Mouse (Mus musculus) liver, embryonic 14.5 days (tissue): ENCODE measurements at regions not wholly inside any gene's neighbourhood (a gene's known extent, or its start where the extent isn't known, plus 50 kb on each side); places are given as distances from the start of the nearest gene placed in this dataset.

ENCODE experiments used
- ATAC-seq: fragments of 200-750 bp; cut with Nextera tagmentation; 2 replicates; pipeline ENCODE4 v1.8.0; 2017; ENCODE audit warnings: moderate number of reproducible peaks, mild to moderate bottlenecking, moderate library complexity; ENCODE audit not compliant: insufficient read depth
- DNase-seq, 3 experiments: peaks; one replicate each; pipeline ENCODE4 v3.0.0-alpha.2; 2012 to 2013; ENCODE audit warnings: low read depth in 3 of 3, low spot score in 3 of 3
- H3K27ac ChIP-seq: fragments of 300-500 bp; sonication (generic); 2 replicates; pipeline ENCODE4 v1.5.1; 2014; ENCODE audit warnings: moderate library complexity, mild to moderate bottlenecking, control low read depth, inconsistent platforms
- H3K27me3 ChIP-seq: fragments of 300-500 bp; sonication (generic); 2 replicates; pipeline ENCODE4 v1.6.1; 2014; ENCODE audit warnings: mild to moderate bottlenecking, low read length, moderate library complexity; ENCODE audit not compliant: control insufficient read depth, insufficient read depth
- H3K36me3 ChIP-seq: fragments of 300-500 bp; sonication (generic); replicated peaks from 2 replicates; pipeline ENCODE4 v1.6.1; 2014; ENCODE audit warnings: low read depth; ENCODE audit not compliant: control insufficient read depth, insufficient read depth
- H3K4me1 ChIP-seq, 2 experiments: fragments of 200-500 bp in 1 of 2; fragments of 300-500 bp in 1 of 2; sonication (generic) in 1 of 2; replicated peaks; 2 replicates each; pipeline ENCODE4 v1.6.1; 2012 to 2014; ENCODE audit warnings: antibody characterized with exemption in 1 of 2, inconsistent platforms in 1 of 2, low read length in 1 of 2; ENCODE audit not compliant: control insufficient read depth in 2 of 2, insufficient read depth in 2 of 2
- H3K4me2 ChIP-seq: fragments of 300-500 bp; sonication (generic); 2 replicates; pipeline ENCODE4 v1.6.1; 2014; ENCODE audit warnings: low read depth, mild to moderate bottlenecking, control low read depth, moderate library complexity
- H3K4me3 ChIP-seq, 2 experiments: fragments of 200-500 bp in 1 of 2; fragments of 300-500 bp in 1 of 2; sonication (generic) in 1 of 2; 2 replicates each; pipeline ENCODE4 v1.5.1; 2012 to 2014; ENCODE audit warnings: low read depth in 2 of 2, low read length in 2 of 2, mild to moderate bottlenecking in 2 of 2, control low read depth in 1 of 2, inconsistent platforms in 1 of 2, moderate library complexity in 1 of 2; ENCODE audit not compliant: insufficient read depth in 1 of 2
- H3K9ac ChIP-seq: fragments of 300-500 bp; sonication (generic); replicated peaks from 2 replicates; pipeline ENCODE4 v1.6.1; 2014; ENCODE audit warnings: mild to moderate bottlenecking, control low read depth, moderate library complexity
- H3K9me3 ChIP-seq: fragments of 300-500 bp; sonication (generic); 2 replicates; pipeline ENCODE4 v1.6.1; 2016; ENCODE audit warnings: low read length, mixed read lengths; ENCODE audit not compliant: control insufficient read depth
- CTCF ChIP-seq: IDR thresholded peaks from 2 replicates; pipeline ENCODE4 v1.5.1; 2016; ENCODE audit warnings: antibody characterized with exemption, low read depth, control low read depth
- EP300 ChIP-seq: IDR thresholded peaks from 2 replicates; pipeline ENCODE4 v1.6.1; 2016; ENCODE audit warnings: antibody characterized with exemption, low read depth
- WGBS: fragments of 180-500 bp; shearing (Covaris S2); extraction: QIAGEN DNeasy Blood & Tissue Kit; methylation state at CpG from one replicate; pipeline ENCODE4 v1.1.7; 2014; ENCODE audit not compliant: insufficient replicate concordance; 5-methylcytosine and 5-hydroxymethylcytosine counted together

- Histone ChIP-seq H3K4me1 (no peaks in the 10 kb centered on the region), H3K36me3 (no peaks in the 10 kb centered on the region), H3K27me3 (no peaks in the 10 kb centered on the region), H3K27ac (no peak overlapping the region), H3K4me3 (no peak overlapping the region), H3K4me2 (no peak overlapping the region), H3K9me3 (no peaks in the 10 kb centered on the region), H3K9ac (no peak overlapping the region)
- WGBS, result 56% methylated on average over 7 of the region's 7 CpGs
- DNase-seq, result no peak
- no peak for TF ChIP-seq CTCF
- no peak for TF ChIP-seq EP300
- ATAC-seq, result no peak
Measured at GRCm38 (mm10) chr8:24234981-24235380, 490.7 kb downstream of the Adam3 start.

GRCm38 (mm10) chr8:24228148-24228547 is 497.5 kb downstream of the Adam3 start:
- no peaks in the 10 kb centered on the region for H3K27me3 ChIP-seq
- H3K4me2 ChIP-seq, result no peak overlapping the region
- H3K36me3 ChIP-seq, result no peaks in the 10 kb centered on the region
- DNase-seq, result no peak
- TF ChIP-seq CTCF, result no peak
- TF ChIP-seq EP300, result no peak
- H3K9me3 ChIP-seq, result no peaks in the 10 kb centered on the region
- H3K9ac ChIP-seq, result no peak overlapping the region
- no peaks in the 10 kb centered on the region for H3K4me1 ChIP-seq
- H3K27ac ChIP-seq, result no peak overlapping the region
- ATAC-seq, result no peak
- 39% methylated on average over 1 of the region's 1 CpGs for WGBS
- H3K4me3 ChIP-seq, result no peak overlapping the region

GRCm38 (mm10) chr8:24227331-24228072 is 498.1 kb downstream of the Adam3 start:
- Histone ChIP-seq H3K27me3 (no peaks in the 10 kb centered on the region), H3K9ac (no peak overlapping the region), H3K4me2 (no peak overlapping the region), H3K36me3 (no peaks in the 10 kb centered on the region), H3K9me3 (no peaks in the 10 kb centered on the region), H3K27ac (no peak overlapping the region), H3K4me3 (no peak overlapping the region), H3K4me1 (no peaks in the 10 kb centered on the region)
- 41% methylated on average over 5 of the region's 5 CpGs for whole genome bisulfite sequencing
- TF ChIP-seq EP300 (no peak), CTCF (no peak)
- ATAC-seq (no peak), DNase-seq (no peak)

- no peaks in the 10 kb centered on the region for H3K4me1 ChIP-seq
- WGBS, result 69% methylated on average over 8 of the region's 8 CpGs
- TF ChIP-seq CTCF (no peak), EP300 (no peak)
Measured at GRCm38 (mm10) chr8:24220222-24220621, 505.4 kb downstream of the Adam3 start.

GRCm38 (mm10) chr8:24216655-24217054 is 509.0 kb downstream of the Adam3 start:
- no peak overlapping the region for H3K4me2 ChIP-seq
- no peaks in the 10 kb centered on the region for H3K4me1 ChIP-seq
- no peaks in the 10 kb centered on the region for H3K36me3 ChIP-seq
- H3K9me3 ChIP-seq, result no peaks in the 10 kb centered on the region
- H3K9ac ChIP-seq, result no peak overlapping the region
- DNase-seq (no peak), ATAC-seq (no peak)
- no peak for TF ChIP-seq CTCF
- no peak for TF ChIP-seq EP300
- no peak overlapping the region for H3K27ac ChIP-seq
- no peaks in the 10 kb centered on the region for H3K27me3 ChIP-seq
- no peak overlapping the region for H3K4me3 ChIP-seq
- WGBS, result 83% methylated on average over 6 of the region's 6 CpGs

More at GRCm38 (mm10) chr8:24220222-24220621, 505.4 kb downstream of the Adam3 start:
- H3K27me3 ChIP-seq, result no peaks in the 10 kb centered on the region
- ATAC-seq (no peak), DNase-seq (no peak)
- H3K9me3 ChIP-seq, result no peaks in the 10 kb centered on the region
- no peak overlapping the region for H3K4me2 ChIP-seq
- no peaks in the 10 kb centered on the region for H3K36me3 ChIP-seq
- no peak overlapping the region for H3K9ac ChIP-seq
- no peak overlapping the region for H3K27ac ChIP-seq
- no peak overlapping the region for H3K4me3 ChIP-seq
